Mouse (Mus musculus) fibroblast of lung, adult 2 months (primary cell): ENCODE results near the gene Sgsm2.

Source experiments
- DNase-seq: peaks from one replicate; pipeline ENCODE4 v3.0.0-alpha.2; 2011; ENCODE audit warnings: low read depth

Gene Sgsm2

GRCm38 (mm10) chr11:74840739-74841138 is 56.1 kb downstream of the Sgsm2 start:
- DNase-seq = no peak

GRCm38 (mm10) chr11:74839860-74840715 is 56.8 kb downstream of the Sgsm2 start:
- no peak for DNase-seq

DNA sequence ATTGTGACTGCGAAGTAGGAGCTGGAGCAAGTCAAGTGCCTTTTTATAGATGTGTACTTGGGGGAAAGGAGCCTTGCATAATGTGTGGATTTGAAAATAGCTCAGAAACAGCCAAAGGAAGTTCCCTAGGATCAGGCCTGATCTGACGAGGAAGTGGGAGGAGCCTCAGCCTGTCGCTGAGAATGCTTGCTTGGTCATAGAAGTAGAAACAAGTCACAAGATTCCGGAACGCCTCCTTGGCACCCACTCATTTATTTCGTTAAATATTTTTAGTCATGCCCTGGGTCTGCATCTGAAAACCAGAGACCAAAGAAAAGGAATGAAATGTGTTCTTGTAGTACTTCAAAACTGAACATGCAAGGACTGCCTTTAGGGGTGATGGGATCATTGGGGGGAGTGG is 57.9 kb downstream of the Sgsm2 start:
- DNase-seq = peak; percentile 90

- peak; percentile 84 for DNase-seq
These were observed 58.4 kb downstream of the Sgsm2 start for GRCm38 (mm10) chr11:74838441-74838840.

DNA sequence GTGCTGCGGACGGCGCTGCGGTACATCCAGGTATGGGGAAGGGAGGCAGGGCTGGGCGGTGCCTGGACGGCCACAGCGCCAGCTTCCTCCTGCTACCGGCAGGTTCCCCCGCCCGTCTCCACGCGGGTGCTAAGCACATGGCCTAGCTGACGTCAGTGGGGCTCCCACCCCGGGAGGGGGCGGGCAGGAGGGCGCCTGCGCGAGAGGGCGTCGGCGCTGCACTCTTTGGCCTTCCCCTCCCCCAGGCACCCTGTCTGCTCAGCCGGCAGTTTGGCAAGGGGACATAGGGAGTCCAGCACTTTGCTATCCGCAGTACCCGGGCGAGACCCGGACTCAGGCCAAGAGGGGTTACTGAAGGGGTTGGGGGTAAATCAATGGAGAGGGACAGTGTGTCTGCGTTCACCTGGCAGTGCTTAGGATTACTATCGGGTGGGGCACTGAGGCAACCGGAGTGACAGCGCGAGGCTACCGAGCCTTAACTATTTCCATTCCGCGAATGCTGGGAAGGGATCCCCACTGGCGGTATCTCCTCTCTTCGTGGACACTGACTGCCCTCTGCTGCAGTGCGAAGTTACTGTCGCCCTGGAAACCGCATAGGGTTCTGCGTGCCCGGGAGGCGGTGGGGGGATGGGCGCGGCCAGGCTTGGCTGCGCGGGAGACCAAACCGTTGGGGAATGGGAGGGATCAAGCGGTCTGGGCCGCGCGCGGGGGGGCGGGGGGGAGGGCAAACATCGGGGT is 59.0 kb downstream of the Sgsm2 start:
- DNase-seq = peak; percentile 80

- DNase-seq = no peak
These were observed 59.7 kb downstream of the Sgsm2 start for GRCm38 (mm10) chr11:74837056-74837693.

DNA sequence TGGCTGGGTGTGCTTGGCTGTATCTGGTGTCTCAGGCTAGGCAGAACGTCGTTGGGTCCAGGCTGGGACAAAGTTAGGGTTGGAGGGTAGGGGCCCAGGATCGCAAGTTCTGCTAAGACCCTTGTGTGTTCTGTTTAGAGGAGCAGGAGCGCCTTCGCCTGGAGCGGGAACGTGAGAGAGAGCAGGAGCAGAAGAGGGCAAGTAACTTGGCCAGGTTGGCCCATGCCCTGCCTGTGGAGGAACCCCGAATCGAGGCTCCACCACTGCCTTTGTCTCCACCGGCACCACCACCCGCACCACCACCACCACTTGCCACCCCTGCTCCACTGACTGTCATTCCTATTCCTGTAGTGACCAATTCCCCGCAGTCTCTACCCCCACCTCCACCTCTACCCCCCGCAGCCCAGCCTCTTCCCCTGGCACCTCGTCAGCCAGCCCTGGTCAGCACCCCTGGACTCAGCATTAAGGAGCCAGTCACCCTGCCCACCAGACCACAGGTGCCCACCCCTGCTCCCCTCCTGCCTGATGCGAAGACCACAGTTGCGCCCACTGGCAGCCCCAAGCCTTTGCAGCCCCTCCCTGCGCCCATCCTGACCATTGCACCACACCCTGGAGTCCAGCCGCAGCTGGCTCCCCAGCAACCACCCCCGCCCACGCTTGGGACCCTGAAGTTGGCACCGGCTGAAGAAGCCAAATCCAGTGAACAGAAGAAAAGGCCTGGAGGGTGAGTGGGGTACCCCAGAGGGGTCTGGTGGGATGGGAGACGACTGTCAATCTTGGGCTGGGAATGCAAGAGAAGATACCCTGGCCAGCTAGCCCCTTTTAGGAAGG is 60.4 kb downstream of the Sgsm2 start:
- no peak for DNase-seq

- DNase-seq = no peak
These were observed 61.2 kb downstream of the Sgsm2 start for GRCm38 (mm10) chr11:74835593-74836224.

GRCm38 (mm10) chr11:74834650-74835277 is 62.1 kb downstream of the Sgsm2 start:
- no peak for DNase-seq

- DNase-seq = no peak
These were observed 62.6 kb downstream of the Sgsm2 start for GRCm38 (mm10) chr11:74834359-74834638.

DNA sequence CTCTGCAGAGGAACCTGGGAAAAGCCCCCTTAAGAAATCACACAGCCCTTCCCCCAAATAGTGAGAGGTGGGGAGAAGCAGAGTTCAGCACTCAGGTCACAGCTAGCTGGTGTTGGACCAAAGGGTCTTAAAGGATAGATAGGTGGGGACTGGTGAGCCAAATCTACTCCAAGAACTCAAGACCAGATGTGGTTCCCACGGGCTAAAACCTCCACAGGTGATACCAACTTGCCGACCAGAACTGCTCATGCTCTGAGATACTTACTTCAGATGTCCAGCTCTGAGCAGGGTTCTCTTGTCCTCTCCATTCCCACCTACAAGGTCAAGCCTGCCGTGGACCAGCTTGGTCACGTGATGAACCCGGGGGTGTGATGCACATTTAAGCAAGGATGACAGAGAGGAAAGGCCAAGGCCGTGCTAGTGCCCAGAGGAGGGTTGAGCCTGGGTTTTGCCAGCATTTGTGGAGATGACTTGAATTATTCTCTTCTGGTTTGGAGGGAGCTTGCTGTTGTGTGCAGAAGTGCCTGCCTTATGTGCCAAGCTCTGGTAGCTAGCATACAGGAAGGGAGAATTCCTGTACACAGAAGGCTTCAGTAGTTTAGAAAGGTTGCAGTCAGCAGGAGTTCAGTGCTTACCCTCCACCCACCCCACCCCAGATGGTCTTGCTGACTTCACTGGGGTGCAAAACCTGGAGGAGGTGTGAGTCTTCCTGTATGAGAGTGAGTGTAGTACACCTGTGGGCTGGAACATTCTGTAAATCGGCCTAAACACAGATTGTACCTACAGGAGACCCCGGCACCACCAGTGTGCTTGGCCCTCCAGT is 63.1 kb downstream of the Sgsm2 start:
- no peak for DNase-seq

- DNase-seq = peak; percentile 69
These were observed 64.2 kb downstream of the Sgsm2 start for GRCm38 (mm10) chr11:74832503-74833143.

DNA sequence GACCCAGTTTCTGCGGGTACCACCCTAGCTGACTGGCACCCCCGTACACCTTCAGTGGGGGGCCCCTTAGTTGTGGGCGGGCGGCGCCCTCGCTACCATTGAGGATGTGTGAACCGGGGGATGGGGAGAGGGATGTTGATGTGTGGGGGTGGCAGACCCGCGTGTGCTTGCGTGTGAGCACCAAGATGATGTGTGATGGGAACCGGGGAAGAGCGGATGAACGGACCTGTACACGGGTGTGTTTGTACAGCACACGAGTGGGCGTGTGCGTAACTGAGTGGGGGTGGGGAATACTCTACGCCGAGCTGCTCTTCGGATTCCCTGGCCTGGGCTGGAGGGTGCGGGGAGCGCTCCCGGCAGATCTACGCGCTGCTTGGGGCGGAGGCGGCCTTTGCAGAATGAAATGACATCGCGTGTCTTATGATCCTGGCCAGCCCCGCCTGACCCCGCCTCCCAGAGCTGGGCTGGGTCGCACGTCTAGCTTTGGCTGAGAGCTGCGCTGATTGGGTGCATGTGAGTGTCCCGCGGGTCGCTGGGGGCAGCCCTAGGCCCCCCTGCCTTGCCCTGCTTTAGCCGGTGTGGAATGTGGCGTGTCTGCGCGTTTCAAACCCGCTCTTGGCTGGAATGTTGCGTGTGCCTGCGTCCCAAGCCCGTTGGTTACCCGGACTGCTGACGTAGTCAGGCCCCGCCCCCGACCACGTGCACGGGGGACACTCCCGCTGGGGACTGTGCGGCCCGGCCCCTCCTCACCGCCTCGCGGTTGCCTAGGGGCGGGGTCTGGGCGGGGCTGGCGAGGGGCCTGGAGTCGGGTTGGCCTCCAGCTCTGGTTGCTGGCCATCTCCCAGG is 65.0 kb downstream of the Sgsm2 start:
- peak; percentile 99 for DNase-seq

GRCm38 (mm10) chr11:74831191-74831605 is 65.7 kb downstream of the Sgsm2 start:
- no peak for DNase-seq

GRCm38 (mm10) chr11:74830256-74831161 is 66.4 kb downstream of the Sgsm2 start, which contains the start of gene Mnt:
TSS of gene Mnt (plus strand) at chr11:74830920.
- peak; percentile 99 for DNase-seq

GRCm38 (mm10) chr11:74829812-74830211 is 67.0 kb downstream of the Sgsm2 start:
- peak; percentile 60 for DNase-seq

DNA sequence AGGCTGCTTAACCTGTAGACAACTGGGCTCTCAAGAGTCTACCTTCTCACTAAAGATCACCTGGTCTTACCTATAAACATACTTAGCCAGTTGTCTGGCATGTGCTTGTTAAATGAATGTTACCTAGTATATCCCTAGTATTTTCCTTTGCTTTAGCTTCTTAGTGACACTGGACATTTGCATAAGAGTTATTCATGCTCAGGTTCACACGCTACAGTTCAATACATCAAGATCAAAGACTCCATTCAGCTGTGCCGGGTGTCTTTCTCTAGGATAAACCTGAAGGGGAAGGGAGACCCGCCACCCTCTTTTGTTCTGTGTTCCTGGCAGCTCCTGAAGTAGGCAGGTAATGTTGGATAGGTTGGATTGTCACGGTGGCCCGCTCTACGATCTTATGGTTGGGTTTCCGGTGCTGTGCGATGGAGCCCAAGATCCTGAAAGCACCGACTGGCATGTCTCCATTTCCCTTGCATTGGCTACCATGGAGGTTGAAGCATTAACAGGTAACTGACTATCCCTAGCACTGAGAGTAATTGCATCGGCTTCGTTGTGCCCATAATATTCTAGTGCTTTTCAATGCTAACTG is 67.8 kb downstream of the Sgsm2 start:
- DNase-seq = no peak
